Mouse (Mus musculus) embryonic facial prominence, embryonic 11.5 days (tissue): ENCODE measurements around the gene Caskin1. TPM values are rescaled to one million over a fixed set of nuclear protein-coding genes. Genes with fewer than 3 reads are reported as not detected.

Experiments
- ATAC-seq: fragments of 200-750 bp; cut with Nextera tagmentation; replicated peaks from 2 replicates; pipeline ENCODE4 v1.8.0; 2017; ENCODE audit warnings: low read depth; ENCODE audit not compliant: insufficient number of reproducible peaks, low FRiP score, low TSS enrichment
- DNase-seq: peaks from one replicate; pipeline ENCODE4 v3.0.0-alpha.2; 2015; ENCODE audit warnings: low spot score
- H3K27ac ChIP-seq: fragments of 300-500 bp; sonication (generic); replicated peaks from 2 replicates; pipeline ENCODE4 v1.5.1; 2014; ENCODE audit warnings: mild to moderate bottlenecking, low read depth, low read length, control low read depth
- H3K27me3 ChIP-seq: fragments of 300-500 bp; sonication (generic); 2 replicates; pipeline ENCODE4 v1.6.1; 2014; ENCODE audit warnings: mild to moderate bottlenecking, low read length, moderate library complexity, mixed read lengths; ENCODE audit not compliant: control insufficient read depth, insufficient read depth
- H3K36me3 ChIP-seq: fragments of 300-500 bp; sonication (generic); replicated peaks from 2 replicates; pipeline ENCODE4 v1.6.1; 2014; ENCODE audit warnings: low read depth, mild to moderate bottlenecking, low read length, moderate library complexity, mixed read lengths; ENCODE audit not compliant: control insufficient read depth, insufficient read depth
- H3K4me1 ChIP-seq: fragments of 300-500 bp; sonication (generic); 2 replicates; pipeline ENCODE4 v1.6.1; 2014; ENCODE audit warnings: low read length, mixed read lengths; ENCODE audit not compliant: control insufficient read depth, insufficient read depth
- H3K4me2 ChIP-seq: fragments of 300-500 bp; sonication (generic); 2 replicates; pipeline ENCODE4 v1.6.1; 2014; ENCODE audit warnings: low read depth, mild to moderate bottlenecking, control low read depth, low read length, moderate library complexity
- H3K4me3 ChIP-seq: fragments of 300-500 bp; sonication (generic); 2 replicates; pipeline ENCODE4 v1.5.1; 2014; ENCODE audit warnings: low read depth, low read length, control low read depth
- H3K9ac ChIP-seq: fragments of 300-500 bp; sonication (generic); replicated peaks from 2 replicates; pipeline ENCODE4 v1.6.1; 2014; ENCODE audit warnings: mild to moderate bottlenecking, control low read depth, low read length
- H3K9me3 ChIP-seq: fragments of 300-500 bp; sonication (generic); replicated peaks from 2 replicates; pipeline ENCODE4 v1.6.1; 2016; ENCODE audit warnings: mild to moderate bottlenecking, low read length, inconsistent platforms, mixed read lengths; ENCODE audit not compliant: control insufficient read depth
- WGBS: fragments of 180-500 bp; shearing (Covaris S2); extraction: QIAGEN DNeasy Blood & Tissue Kit; methylation state at CpG from one replicate; pipeline ENCODE4 v1.1.7; 2014; 5-methylcytosine and 5-hydroxymethylcytosine counted together
- polyA plus RNA-seq: library from polyadenylated mRNA; unstranded; fragments of >200 nt; fragmentation: Nextera tagmentation; extraction: Ambion mirVana; gene quantifications from 2 replicates; pipeline ENCODE4 v1.2.1, GENCODE M21; 2014

Caskin1 gene
- polyA plus RNA-seq, 1 experiment from 2014 or later, result 2.8 TPM

- peaks cover 3% of the 10 kb centered on the region for H3K4me1 ChIP-seq
- no peak for DNase-seq
- H3K9me3 ChIP-seq, result no peaks in the 10 kb centered on the region
- no peak overlapping the region for H3K9ac ChIP-seq
- peak overlapping the region; percentile 14 for H3K4me3 ChIP-seq
- H3K27ac ChIP-seq, result no peak overlapping the region
- no peak for ATAC-seq
- no peaks in the 10 kb centered on the region for H3K27me3 ChIP-seq
- H3K36me3 ChIP-seq, result peaks cover 5% of the 10 kb centered on the region
- WGBS, result 22% methylated on average over 1 of the region's 1 CpGs
- no peak overlapping the region for H3K4me2 ChIP-seq
These were observed 9.0 kb upstream of the Caskin1 start for GRCm38 (mm10) chr17:24479431-24479830.

DNA sequence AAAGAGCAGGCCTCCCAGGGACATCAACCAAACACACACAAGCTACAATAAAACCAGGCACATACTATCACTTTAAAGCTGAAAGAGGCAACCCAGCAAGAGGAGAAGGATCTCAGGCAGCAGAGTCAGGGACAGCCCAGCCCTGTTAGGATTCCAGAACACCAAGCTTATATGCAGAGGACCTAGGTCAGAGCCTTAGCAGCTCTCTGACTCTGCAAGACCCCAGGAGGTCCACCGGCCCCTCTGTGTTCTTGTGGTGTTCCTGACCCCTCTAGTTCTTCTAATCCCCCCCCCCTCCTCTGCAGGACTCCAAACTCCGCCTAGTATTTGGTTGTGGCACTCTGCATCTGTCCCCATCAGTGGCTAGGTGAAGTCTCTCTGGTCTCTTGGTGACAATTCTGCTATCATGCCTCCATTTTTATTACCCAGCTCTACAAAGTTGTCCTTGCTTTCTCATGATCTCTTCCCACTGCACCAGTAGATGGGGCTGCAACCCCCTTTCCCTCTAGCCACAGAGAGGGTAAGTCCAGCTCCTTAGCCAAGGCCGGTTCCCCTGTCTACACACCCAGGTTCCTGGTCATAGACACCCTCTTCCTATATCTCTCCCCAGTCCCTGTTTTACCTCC lies 8.1 kb upstream of the Caskin1 start:
- peaks cover 3% of the 10 kb centered on the region for H3K4me1 ChIP-seq
- H3K27me3 ChIP-seq, result no peaks in the 10 kb centered on the region
- peaks cover 5% of the 10 kb centered on the region for H3K36me3 ChIP-seq
- ATAC-seq, result no peak
- H3K9me3 ChIP-seq, result no peaks in the 10 kb centered on the region
- 51% methylated on average over 3 of the region's 3 CpGs for WGBS
- H3K27ac ChIP-seq, result no peak overlapping the region
- H3K4me3 ChIP-seq, result no peak overlapping the region
- no peak for DNase-seq
- no peak overlapping the region; the same call in 1 of the 2 replicates for H3K9ac ChIP-seq
- no peak overlapping the region; the same call in 1 of the 2 replicates for H3K4me2 ChIP-seq

DNA sequence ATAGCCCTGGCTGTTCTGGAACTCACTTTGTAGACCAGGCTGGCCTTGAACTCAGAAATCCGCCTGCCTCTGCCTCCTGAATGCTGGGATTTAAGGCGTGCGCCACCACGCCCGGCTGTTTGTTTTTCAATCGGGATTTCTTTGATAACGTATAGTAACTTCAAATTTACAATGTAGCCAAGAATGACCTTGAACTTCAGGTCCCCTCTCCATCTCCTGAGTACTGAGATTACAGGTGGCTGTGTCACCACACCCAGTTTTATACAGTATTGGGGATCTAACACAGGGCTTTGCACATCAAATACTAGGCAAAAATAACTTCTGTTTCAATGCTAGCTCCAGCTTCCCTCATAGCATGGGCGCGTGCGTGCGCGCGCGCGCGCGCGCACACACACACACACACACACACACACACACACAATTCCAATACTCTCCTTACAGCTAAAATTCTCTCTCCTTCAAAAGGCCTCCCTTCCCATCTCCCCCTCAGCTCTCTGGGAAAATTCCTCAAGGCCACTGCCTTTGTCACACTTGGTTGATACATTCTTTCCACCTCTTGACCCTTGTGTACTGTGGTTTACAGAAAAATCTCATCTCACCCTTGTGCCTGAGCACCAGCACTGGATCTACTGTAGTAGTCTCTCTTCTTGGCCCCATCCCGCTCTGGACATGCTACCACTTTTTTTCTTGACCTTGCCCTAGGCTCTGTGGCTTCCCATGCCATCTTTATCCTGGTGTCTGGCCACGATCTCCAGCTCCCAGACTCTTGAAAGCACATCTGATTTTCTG lies 7.2 kb upstream of the Caskin1 start:
- no peak for DNase-seq
- Histone ChIP-seq H3K9ac (no peak overlapping the region), H3K36me3 (peaks cover 5% of the 10 kb centered on the region), H3K27me3 (no peaks in the 10 kb centered on the region), H3K4me3 (no peak overlapping the region), H3K27ac (no peak overlapping the region), H3K4me1 (peaks cover 3% of the 10 kb centered on the region), H3K9me3 (no peaks in the 10 kb centered on the region), H3K4me2 (no peak overlapping the region)
- WGBS, result 96% methylated on average over 20 of the region's 20 CpGs
- ATAC-seq, result no peak

DNA sequence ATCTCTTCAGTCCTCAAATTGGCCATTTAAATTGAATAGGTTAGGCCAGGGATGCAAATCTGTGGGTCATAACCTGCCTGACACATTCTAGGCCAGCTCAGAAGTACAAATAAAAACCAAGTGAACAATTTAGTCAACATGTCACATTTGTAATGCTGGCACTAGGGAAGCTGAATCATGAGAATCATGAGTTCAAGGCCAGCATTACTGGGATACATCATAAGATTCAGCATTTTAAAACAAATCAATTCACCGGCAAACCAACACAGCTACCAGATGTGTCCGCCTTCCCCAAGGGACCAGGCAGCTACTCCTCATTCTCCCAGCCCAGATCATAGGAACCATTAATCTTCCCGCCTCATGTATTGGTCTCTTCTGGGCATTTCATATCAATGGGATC lies 4.9 kb upstream of the Caskin1 start:
- Histone ChIP-seq H3K4me1 (no peaks in the 10 kb centered on the region; the same call in 1 of the 2 replicates), H3K9me3 (no peaks in the 10 kb centered on the region), H3K9ac (no peak overlapping the region), H3K4me2 (no peak overlapping the region), H3K27ac (no peak overlapping the region), H3K36me3 (no peaks in the 10 kb centered on the region), H3K4me3 (no peak overlapping the region), H3K27me3 (peaks cover 3% of the 10 kb centered on the region)
- ATAC-seq (no peak), DNase-seq (no peak)
- WGBS, result 81% methylated on average over 3 of the region's 3 CpGs

GRCm38 (mm10) chr17:24485090-24485860 lies 3.1 kb upstream of the Caskin1 start:
- Histone ChIP-seq H3K36me3 (no peaks in the 10 kb centered on the region), H3K9me3 (no peaks in the 10 kb centered on the region), H3K4me1 (peaks cover 5% of the 10 kb centered on the region), H3K4me3 (no peak overlapping the region), H3K4me2 (no peak overlapping the region), H3K9ac (peak overlapping the region; percentile 3; the same call in 1 of the 2 replicates), H3K27ac (no peak overlapping the region), H3K27me3 (peaks cover 5% of the 10 kb centered on the region)
- no peak; the same call in 1 of the 2 replicates for ATAC-seq
- 46% methylated on average over 11 of the region's 11 CpGs for WGBS
- no peak for DNase-seq

DNA sequence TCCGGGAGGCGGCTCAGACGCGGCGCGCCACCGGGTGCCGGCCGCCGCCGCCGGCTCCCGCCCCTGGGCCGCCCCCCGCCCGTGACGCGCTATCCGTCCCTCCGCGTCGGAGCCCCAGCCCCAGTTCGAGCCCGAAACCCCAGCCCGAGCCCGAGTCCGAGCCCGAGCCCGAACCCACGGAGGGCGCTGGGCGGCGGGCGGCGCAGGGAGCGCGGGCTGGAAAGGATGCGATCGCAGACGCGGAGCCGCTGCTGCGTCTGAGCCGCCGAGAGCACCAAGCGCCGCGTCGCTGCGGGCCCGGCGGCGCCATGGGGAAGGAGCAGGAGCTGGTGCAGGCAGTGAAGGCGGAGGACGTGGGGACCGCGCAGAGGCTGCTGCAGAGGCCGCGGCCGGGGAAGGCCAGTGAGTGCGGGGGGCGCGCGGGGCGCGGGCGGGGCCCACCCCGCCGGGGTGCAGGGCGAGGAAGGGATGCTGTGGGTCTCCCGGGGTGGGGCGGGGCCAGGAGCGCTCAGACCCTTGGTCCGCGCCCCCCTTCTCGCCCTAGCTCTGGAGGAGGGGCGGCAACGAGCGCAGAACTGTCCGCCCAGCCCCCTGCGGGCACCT lies 362 bp downstream of the Caskin1 start:
- peaks cover 5% of the 10 kb centered on the region for H3K27me3 ChIP-seq
- DNase-seq (peak; percentile 55), ATAC-seq (peak; percentile 46)
- peak overlapping the region; percentile 78 for H3K9ac ChIP-seq
- H3K4me3 ChIP-seq, result peak overlapping the region; percentile 75
- no peaks in the 10 kb centered on the region for H3K36me3 ChIP-seq
- no peaks in the 10 kb centered on the region for H3K9me3 ChIP-seq
- H3K27ac ChIP-seq, result peak overlapping the region; percentile 65
- peak overlapping the region; percentile 98 for H3K4me2 ChIP-seq
- under 1% methylated on average over 66 of the region's 81 CpGs for WGBS
- peaks cover 5% of the 10 kb centered on the region for H3K4me1 ChIP-seq

DNA sequence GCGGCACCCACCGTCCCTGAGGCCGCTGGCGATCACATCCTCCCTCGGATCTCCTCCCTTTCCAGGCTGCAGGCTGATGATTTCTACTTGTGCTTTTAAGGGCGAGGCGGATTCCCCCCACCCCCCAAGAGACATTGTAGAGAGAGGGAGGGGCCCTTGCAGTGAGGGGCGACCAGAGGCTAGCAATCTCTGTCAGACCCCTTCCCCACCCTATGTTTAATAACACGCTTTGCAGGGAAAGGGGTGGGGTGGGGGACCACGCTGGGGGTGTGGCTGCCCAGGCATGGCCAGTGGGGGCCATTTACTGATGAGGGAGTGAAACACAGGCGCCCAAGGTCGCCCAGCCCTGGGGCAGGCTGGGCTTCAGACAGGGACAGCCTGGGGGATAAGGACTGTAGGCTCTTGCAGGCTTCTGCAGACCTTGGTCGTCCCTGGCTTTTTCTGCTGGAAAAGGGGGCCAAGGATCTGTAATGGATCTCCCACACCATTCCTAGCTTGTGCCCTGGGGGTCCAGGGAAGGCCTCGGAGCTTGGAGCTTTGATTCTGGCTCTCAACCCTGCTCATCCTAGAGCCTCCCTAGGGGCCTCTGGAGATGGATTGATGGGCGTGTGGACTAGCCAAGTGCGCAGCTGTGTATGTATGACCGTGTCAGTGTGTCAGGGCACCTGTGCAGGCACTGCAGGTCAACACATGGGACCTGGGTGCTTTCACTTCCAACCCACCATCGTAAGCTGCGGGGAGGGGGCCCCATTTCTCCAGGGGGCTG lies 1.0 kb downstream of the Caskin1 start:
- Histone ChIP-seq H3K9me3 (no peaks in the 10 kb centered on the region), H3K36me3 (no peaks in the 10 kb centered on the region), H3K4me1 (peaks cover 5% of the 10 kb centered on the region), H3K4me2 (peak overlapping the region; percentile 98), H3K27me3 (peaks cover 5% of the 10 kb centered on the region), H3K9ac (peak overlapping the region; percentile 78), H3K27ac (peak overlapping the region; percentile 8; the same call in 1 of the 2 replicates), H3K4me3 (peak overlapping the region; percentile 75)
- no peak for DNase-seq
- peak; percentile 20; the same call in 1 of the 2 replicates for ATAC-seq
- whole genome bisulfite sequencing, result 19% methylated on average over 19 of the region's 19 CpGs
